Mouse (Mus musculus) hindbrain, embryonic 15.5 days (tissue): ENCODE results near the gene Rad54l2. TPM values are rescaled to one million over a fixed set of nuclear protein-coding genes. Genes with fewer than 3 reads are reported as not detected.

Experiments used
- ATAC-seq: fragments of 200-750 bp; cut with Nextera tagmentation; 2 replicates; pipeline ENCODE4 v1.8.0; 2017; ENCODE audit warnings: low read depth, moderate number of reproducible peaks, moderate TSS enrichment; ENCODE audit not compliant: low FRiP score
- H3K27ac ChIP-seq: fragments of 300-500 bp; sonication (generic); replicated peaks from 2 replicates; pipeline ENCODE4 v1.5.1; 2015; ENCODE audit warnings: mild to moderate bottlenecking, inconsistent platforms
- H3K27me3 ChIP-seq: fragments of 300-500 bp; sonication (generic); 2 replicates; pipeline ENCODE4 v1.6.1; 2015; ENCODE audit warnings: control low read depth, inconsistent platforms
- H3K36me3 ChIP-seq: fragments of 300-500 bp; sonication (generic); 2 replicates; pipeline ENCODE4 v1.6.1; 2015; ENCODE audit warnings: control low read depth, inconsistent platforms
- H3K4me1 ChIP-seq: fragments of 300-500 bp; sonication (generic); replicated peaks from 2 replicates; pipeline ENCODE4 v1.6.1; 2015; ENCODE audit warnings: control low read depth, inconsistent platforms
- H3K4me2 ChIP-seq: fragments of 300-500 bp; sonication (generic); 2 replicates; pipeline ENCODE4 v1.6.1; 2015; ENCODE audit warnings: moderate library complexity, mild to moderate bottlenecking, inconsistent platforms
- H3K4me3 ChIP-seq: fragments of 300-500 bp; sonication (generic); 2 replicates; pipeline ENCODE4 v1.5.1; 2015; ENCODE audit warnings: mild to moderate bottlenecking, inconsistent platforms
- H3K9ac ChIP-seq: fragments of 300-500 bp; sonication (generic); 2 replicates; pipeline ENCODE4 v1.6.1; 2015; ENCODE audit warnings: inconsistent platforms
- H3K9me3 ChIP-seq: fragments of 300-500 bp; sonication (generic); 2 replicates; pipeline ENCODE4 v1.6.1; 2016; ENCODE audit warnings: control low read depth, inconsistent platforms
- WGBS: fragments of 180-500 bp; shearing (Covaris S2); methylation state at CpG from one replicate; pipeline ENCODE4 v1.1.7; 2015; 5-methylcytosine and 5-hydroxymethylcytosine counted together
- polyA plus RNA-seq: library from polyadenylated mRNA; unstranded; fragments of >200 nt; fragmentation: Nextera tagmentation; extraction: Ambion mirVana; gene quantifications from 2 replicates; pipeline ENCODE4 v1.2.1, GENCODE M21; 2015

Rad54l2 gene
- polyA plus RNA-seq, 1 experiment from 2014 or later: 6.1 TPM

- Histone ChIP-seq H3K27me3 (no peaks in the 10 kb centered on the region), H3K27ac (no peak overlapping the region), H3K4me1 (peaks cover 16% of the 10 kb centered on the region), H3K36me3 (no peaks in the 10 kb centered on the region), H3K4me2 (no peak overlapping the region), H3K4me3 (no peak overlapping the region), H3K9me3 (no peaks in the 10 kb centered on the region), H3K9ac (no peak overlapping the region)
- 100% methylated on average over 2 of the region's 2 CpGs for WGBS
- no peak for ATAC-seq
These were observed 5.4 kb downstream of the Rad54l2 start for GRCm38 (mm10) chr9:106783554-106783953.

- WGBS: 89% methylated on average over 3 of the region's 3 CpGs
- no peak overlapping the region for H3K4me2 ChIP-seq
- no peak overlapping the region for H3K9ac ChIP-seq
- H3K4me3 ChIP-seq: no peak overlapping the region
- no peaks in the 10 kb centered on the region for H3K4me1 ChIP-seq
- H3K9me3 ChIP-seq: no peaks in the 10 kb centered on the region
- no peaks in the 10 kb centered on the region for H3K27me3 ChIP-seq
- no peaks in the 10 kb centered on the region for H3K36me3 ChIP-seq
- ATAC-seq: no peak
- no peak overlapping the region for H3K27ac ChIP-seq
These were observed 8.9 kb downstream of the Rad54l2 start for GRCm38 (mm10) chr9:106780086-106780485.

DNA sequence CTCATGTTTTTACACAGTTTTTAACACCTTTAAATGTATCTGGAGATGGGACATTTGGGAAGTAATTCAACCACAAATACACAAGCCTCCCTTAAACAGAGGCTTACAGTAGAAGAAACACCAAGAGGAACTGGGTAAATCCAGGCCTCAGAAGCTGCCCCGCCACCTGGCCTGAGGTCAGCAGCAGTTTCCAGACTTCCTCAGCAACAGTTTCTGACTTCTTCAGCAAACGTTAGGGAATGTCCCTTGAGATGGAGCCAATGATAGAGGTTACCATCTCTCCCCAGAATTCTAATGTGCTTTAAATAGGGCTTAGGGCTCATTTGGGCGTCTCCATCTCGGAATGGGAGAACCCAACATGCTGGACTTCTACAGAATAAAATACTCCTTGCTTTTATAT, 10.7 kb downstream of the Rad54l2 start:
- WGBS: 85% methylated on average over 4 of the region's 4 CpGs
- no peaks in the 10 kb centered on the region for H3K36me3 ChIP-seq
- H3K27me3 ChIP-seq: no peaks in the 10 kb centered on the region
- no peaks in the 10 kb centered on the region for H3K9me3 ChIP-seq
- H3K4me2 ChIP-seq: no peak overlapping the region
- no peak overlapping the region for H3K9ac ChIP-seq
- ATAC-seq: no peak
- no peaks in the 10 kb centered on the region for H3K4me1 ChIP-seq
- H3K4me3 ChIP-seq: no peak overlapping the region
- H3K27ac ChIP-seq: no peak overlapping the region

GRCm38 (mm10) chr9:106777423-106777822, 11.6 kb downstream of the Rad54l2 start:
- Histone ChIP-seq H3K27ac (no peak overlapping the region), H3K9ac (no peak overlapping the region), H3K4me2 (no peak overlapping the region), H3K4me3 (no peak overlapping the region), H3K4me1 (no peaks in the 10 kb centered on the region), H3K27me3 (no peaks in the 10 kb centered on the region), H3K36me3 (no peaks in the 10 kb centered on the region), H3K9me3 (no peaks in the 10 kb centered on the region)
- no peak for ATAC-seq
- 84% methylated on average over 3 of the region's 3 CpGs for WGBS

- no peak overlapping the region for H3K9ac ChIP-seq
- no peaks in the 10 kb centered on the region for H3K4me1 ChIP-seq
- H3K9me3 ChIP-seq: no peaks in the 10 kb centered on the region
- no peak overlapping the region for H3K4me2 ChIP-seq
- H3K36me3 ChIP-seq: no peaks in the 10 kb centered on the region
- no peaks in the 10 kb centered on the region for H3K27me3 ChIP-seq
- no peak overlapping the region for H3K4me3 ChIP-seq
- no peak for ATAC-seq
- 85% methylated on average over 1 of the region's 1 CpGs for WGBS
- no peak overlapping the region for H3K27ac ChIP-seq
These were observed 12.9 kb downstream of the Rad54l2 start for GRCm38 (mm10) chr9:106776116-106776515.

DNA sequence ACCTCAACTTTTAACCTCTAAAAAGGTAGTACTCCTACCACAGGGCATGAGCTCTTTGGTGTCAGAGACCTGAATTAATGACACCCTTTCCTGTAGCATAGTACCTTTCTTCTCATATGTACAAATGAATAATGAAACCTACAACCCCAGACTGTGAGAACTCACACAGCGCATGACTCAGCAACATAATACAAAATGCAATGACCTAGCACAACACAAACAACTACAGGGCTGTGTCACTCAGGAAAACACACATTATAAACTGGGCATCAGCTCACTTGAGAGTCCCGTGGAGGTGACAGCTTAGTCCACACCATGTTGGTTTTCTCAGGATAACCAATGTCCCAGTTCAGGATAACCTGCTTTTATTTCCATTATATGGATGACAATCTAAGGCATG, 17.2 kb downstream of the Rad54l2 start:
- Histone ChIP-seq H3K27ac (no peak overlapping the region), H3K9me3 (no peaks in the 10 kb centered on the region), H3K4me3 (no peak overlapping the region), H3K36me3 (no peaks in the 10 kb centered on the region), H3K4me2 (no peak overlapping the region), H3K27me3 (no peaks in the 10 kb centered on the region), H3K9ac (no peak overlapping the region), H3K4me1 (no peaks in the 10 kb centered on the region)
- no peak for ATAC-seq
- 96% methylated on average over 2 of the region's 2 CpGs for WGBS

DNA sequence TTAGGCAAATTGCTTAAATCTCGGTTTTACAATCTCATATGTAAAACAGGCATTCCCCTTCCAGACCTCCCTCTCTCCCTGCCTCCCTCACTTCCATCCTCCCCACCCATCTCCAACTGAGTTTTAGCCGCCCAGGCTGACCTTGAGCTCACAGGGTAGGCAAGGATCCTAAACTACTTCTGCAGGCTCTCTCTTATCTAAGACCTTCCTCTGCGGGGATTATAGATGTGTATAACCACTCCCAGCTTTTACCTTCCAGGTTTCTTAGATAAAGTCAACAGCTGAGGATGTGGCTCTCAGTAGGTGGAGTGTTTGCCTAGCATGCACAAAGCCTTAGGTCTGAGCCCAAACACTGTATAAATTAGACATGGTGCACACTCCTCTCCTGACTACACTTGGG, 18.8 kb downstream of the Rad54l2 start:
- Histone ChIP-seq H3K9me3 (no peaks in the 10 kb centered on the region), H3K4me3 (no peak overlapping the region), H3K9ac (no peak overlapping the region), H3K4me2 (no peak overlapping the region), H3K27ac (no peak overlapping the region), H3K27me3 (no peaks in the 10 kb centered on the region), H3K4me1 (no peaks in the 10 kb centered on the region), H3K36me3 (no peaks in the 10 kb centered on the region)
- WGBS: 90% methylated on average over 3 of the region's 3 CpGs
- no peak for ATAC-seq

DNA sequence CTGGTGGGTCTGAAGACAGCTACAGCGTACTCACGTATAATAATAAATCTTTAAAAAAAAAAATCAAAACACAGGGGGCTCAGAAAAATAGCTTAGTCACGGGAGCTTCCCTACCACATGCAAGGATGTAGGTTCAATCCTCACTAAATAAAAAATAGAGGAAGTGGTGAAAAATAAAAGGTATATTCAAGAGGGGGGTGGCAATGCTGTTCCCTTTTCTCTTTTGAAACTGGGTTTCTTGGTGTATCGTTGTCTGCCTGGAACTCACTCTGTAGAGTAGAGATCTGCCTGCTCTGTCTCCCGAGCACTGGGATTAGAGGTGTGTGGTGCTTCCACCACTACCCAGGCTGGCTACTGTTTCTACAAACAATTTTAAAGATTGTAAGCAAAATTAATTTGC, 19.2 kb downstream of the Rad54l2 start:
- ATAC-seq: no peak
- no peaks in the 10 kb centered on the region for H3K27me3 ChIP-seq
- no peaks in the 10 kb centered on the region for H3K36me3 ChIP-seq
- no peaks in the 10 kb centered on the region for H3K9me3 ChIP-seq
- H3K27ac ChIP-seq: no peak overlapping the region
- H3K4me3 ChIP-seq: no peak overlapping the region
- H3K9ac ChIP-seq: no peak overlapping the region
- no peaks in the 10 kb centered on the region for H3K4me1 ChIP-seq
- H3K4me2 ChIP-seq: no peak overlapping the region
- WGBS: over 99% methylated on average over 5 of the region's 5 CpGs

- Histone ChIP-seq H3K9ac (no peak overlapping the region), H3K36me3 (no peaks in the 10 kb centered on the region; the same call in 1 of the 2 replicates), H3K4me2 (no peak overlapping the region), H3K27ac (no peak overlapping the region), H3K27me3 (no peaks in the 10 kb centered on the region), H3K4me1 (no peaks in the 10 kb centered on the region), H3K4me3 (no peak overlapping the region), H3K9me3 (no peaks in the 10 kb centered on the region)
- ATAC-seq: no peak
- 97% methylated on average over 9 of the region's 9 CpGs for WGBS
These were observed 32.6 kb downstream of the Rad54l2 start for GRCm38 (mm10) chr9:106756421-106756820.

- Histone ChIP-seq H3K36me3 (no peaks in the 10 kb centered on the region; the same call in 1 of the 2 replicates), H3K4me2 (no peak overlapping the region), H3K4me1 (no peaks in the 10 kb centered on the region), H3K9ac (no peak overlapping the region), H3K9me3 (no peaks in the 10 kb centered on the region), H3K4me3 (no peak overlapping the region), H3K27me3 (no peaks in the 10 kb centered on the region), H3K27ac (no peak overlapping the region)
- ATAC-seq: no peak
- 89% methylated on average over 4 of the region's 4 CpGs for WGBS
These were observed 33.2 kb downstream of the Rad54l2 start for GRCm38 (mm10) chr9:106755776-106756175.

DNA sequence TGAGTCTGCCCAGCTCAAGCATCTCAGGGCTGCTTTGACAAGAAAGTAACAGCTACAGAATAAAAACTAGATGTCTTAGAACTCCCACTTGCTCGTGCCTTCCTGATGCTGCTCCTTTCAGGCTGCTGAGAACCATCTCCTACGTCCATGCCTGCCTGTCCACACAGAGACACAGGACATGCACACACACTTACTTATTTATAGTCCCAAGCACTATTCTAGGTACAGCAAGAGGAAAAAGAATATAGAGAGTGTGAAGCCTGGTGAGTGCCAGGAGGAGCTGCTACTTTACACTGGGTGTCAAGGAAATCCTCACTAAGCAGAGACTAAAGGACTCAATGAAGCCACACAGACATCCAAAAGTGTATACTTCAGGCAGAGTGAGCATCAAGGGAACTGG, 34.7 kb downstream of the Rad54l2 start:
- Histone ChIP-seq H3K4me1 (no peaks in the 10 kb centered on the region), H3K36me3 (no peaks in the 10 kb centered on the region; the same call in 1 of the 2 replicates), H3K4me3 (no peak overlapping the region), H3K27ac (no peak overlapping the region), H3K9me3 (no peaks in the 10 kb centered on the region), H3K4me2 (no peak overlapping the region), H3K9ac (no peak overlapping the region), H3K27me3 (no peaks in the 10 kb centered on the region)
- WGBS: 91% methylated on average over 2 of the region's 2 CpGs
- ATAC-seq: no peak

DNA sequence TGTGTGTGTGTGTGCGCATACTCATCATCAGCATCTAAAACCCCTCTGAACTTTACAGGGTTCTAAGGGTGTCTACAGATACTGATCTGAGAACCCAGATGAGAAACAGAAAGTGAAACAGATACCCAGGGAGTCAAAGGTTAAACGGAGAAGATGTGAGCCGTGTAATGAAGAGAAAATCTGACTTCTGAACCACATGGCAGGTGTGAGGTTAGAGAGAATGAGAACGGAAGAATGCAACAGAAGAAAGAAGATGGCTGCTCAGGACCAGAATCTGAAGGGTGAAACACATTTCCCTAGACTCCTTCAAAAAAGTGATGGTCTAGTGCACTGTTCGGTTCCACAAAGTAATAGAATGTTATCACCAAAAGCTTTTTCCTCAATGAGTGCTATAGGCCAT, 36.9 kb downstream of the Rad54l2 start:
- H3K4me1 ChIP-seq: no peaks in the 10 kb centered on the region
- WGBS: 92% methylated on average over 5 of the region's 5 CpGs
- H3K27ac ChIP-seq: no peak overlapping the region
- no peak overlapping the region for H3K4me2 ChIP-seq
- no peak overlapping the region for H3K9ac ChIP-seq
- H3K4me3 ChIP-seq: no peak overlapping the region
- ATAC-seq: no peak
- no peaks in the 10 kb centered on the region for H3K27me3 ChIP-seq
- no peaks in the 10 kb centered on the region for H3K9me3 ChIP-seq
- no peaks in the 10 kb centered on the region; the same call in 1 of the 2 replicates for H3K36me3 ChIP-seq

GRCm38 (mm10) chr9:106739962-106740361, 49.0 kb downstream of the Rad54l2 start:
- Histone ChIP-seq H3K9ac (no peak overlapping the region), H3K4me3 (no peak overlapping the region), H3K27me3 (no peaks in the 10 kb centered on the region), H3K4me2 (no peak overlapping the region), H3K4me1 (no peaks in the 10 kb centered on the region), H3K27ac (no peak overlapping the region), H3K9me3 (no peaks in the 10 kb centered on the region), H3K36me3 (0 out of 2 replicates have a peak, but pooled peaks cover 3% of the 10 kb centered on the region)
- 96% methylated on average over 1 of the region's 1 CpGs for WGBS
- ATAC-seq: no peak
